Mouse (Mus musculus) thymus, adult 2 months (tissue): Measurements from ENCODE around the gene Zfp575.

ENCODE experiments used
- CTCF ChIP-seq: fragments of 200-500 bp; IDR thresholded peaks from 2 replicates; pipeline ENCODE4 v1.5.1; 2012; ENCODE audit warnings: mild to moderate bottlenecking, control low read depth, low read length, moderate library complexity, borderline replicate concordance; ENCODE audit not compliant: control insufficient read depth, poor library complexity, insufficient read depth; ENCODE audit errors: extremely low read depth
- POLR2A ChIP-seq: fragments of 200-500 bp; IDR thresholded peaks from 2 replicates; pipeline ENCODE4 v1.6.1; 2012; ENCODE audit warnings: mild to moderate bottlenecking, low read length, control low read depth, moderate library complexity; ENCODE audit not compliant: control insufficient read depth, poor library complexity, insufficient read depth; ENCODE audit errors: extremely low read depth

GRCm38 (mm10) chr7:24637046-24637445, 49.6 kb upstream of the Zfp575 start:
- TF ChIP-seq POLR2A (no peak), CTCF (no peak)
